Mouse (Mus musculus) spleen, postnatal 4 days (tissue): ENCODE data around the gene Prdm16.
A peak's percentile ranks its signal among the peaks of the same experiment; 100 is the strongest.

ENCODE experiments used
- DNase-seq, 2 experiments: peaks; one replicate each; pipeline ENCODE4 v3.0.0; 2022; ENCODE audit warnings: low spot score in 2 of 2

Gene Prdm16

DNA sequence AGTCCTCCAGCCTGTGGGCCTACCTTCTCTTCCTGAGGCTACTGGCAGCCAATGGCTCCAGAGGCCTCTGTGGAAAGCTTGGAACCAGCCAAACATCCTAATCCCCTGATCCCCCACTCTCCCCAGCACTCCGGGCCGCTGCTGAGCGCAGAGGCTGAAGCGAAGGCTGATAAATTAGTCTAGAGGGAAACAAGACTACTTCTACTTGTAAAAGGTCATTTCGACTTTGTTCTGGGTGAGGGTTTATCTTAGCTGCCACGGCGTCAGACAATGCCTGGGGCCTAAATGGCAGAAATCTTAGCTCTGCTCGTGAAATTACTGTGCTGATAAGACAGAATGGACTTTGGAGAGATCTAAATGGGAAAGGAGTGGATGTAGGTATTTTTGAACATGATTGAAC, 120.2 kb downstream of the Prdm16 start:
- no peak for DNase-seq

DNA sequence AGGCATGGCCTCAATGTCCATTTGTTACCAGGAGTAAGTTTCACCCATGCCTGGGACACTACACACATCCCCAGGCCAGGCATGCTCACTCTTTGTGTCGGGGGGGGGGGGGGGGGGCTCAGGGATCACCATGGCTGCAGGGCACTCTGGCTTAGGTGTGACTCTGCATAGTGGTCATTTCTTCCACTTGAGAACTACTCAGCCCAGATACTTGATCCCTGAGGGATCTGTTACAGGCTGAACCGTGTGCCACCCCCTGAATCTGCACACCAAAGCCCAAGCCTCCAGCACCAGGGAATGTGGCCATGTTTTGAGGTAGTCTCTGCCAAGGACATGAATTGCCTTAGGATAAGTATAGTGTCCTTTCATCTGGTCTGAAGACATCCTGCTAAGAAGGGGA, 123.0 kb downstream of the Prdm16 start:
- no peak for DNase-seq

DNA sequence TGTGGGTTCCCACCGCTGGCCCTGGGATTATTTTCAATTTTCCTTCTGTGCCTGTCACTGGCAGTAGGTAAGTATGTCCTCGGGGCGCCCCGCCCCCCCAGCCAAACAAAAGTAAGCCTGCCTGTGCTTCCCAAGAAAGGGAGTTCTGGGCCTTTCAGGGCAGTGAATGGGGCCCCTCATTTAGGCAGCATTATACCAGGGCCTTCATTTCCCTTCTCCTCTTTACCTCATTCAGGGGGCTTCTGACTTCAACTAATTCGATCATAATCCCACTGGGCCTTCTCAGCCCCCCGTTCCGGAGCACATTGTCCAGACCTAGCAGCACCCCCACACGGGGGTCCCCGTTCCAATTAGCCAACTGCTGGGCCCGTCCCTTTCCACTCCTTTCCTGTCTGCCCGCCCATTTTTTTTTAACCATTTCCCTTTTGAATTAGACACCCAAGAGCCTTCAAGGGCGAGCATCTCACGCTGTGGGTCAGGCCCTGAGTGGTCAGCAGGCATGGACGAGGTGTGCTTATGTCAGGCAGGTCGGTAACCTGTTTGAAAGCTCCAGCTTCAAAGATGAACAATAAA, 124.1 kb downstream of the Prdm16 start:
- DNase-seq = no peak

DNA sequence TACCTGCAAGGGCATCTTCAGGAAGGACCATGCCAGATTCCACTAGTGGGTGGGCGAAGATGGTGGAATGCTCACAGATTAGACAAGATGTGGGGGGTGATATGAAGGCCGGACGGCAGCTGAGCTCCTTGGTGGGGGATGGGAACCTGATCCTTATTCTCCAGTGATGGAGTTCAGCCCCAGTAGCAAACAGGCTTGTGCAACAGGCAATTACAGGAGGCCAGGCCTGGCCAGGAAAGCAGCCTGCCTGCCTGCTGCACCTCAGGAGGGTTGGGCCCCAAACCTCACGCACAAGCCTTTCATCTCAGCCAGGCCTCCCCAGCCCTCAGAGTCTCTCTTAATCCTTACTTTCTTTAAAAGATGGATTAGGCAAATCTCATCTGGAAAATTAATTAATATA, 124.9 kb downstream of the Prdm16 start:
- DNase-seq = no peak

DNA sequence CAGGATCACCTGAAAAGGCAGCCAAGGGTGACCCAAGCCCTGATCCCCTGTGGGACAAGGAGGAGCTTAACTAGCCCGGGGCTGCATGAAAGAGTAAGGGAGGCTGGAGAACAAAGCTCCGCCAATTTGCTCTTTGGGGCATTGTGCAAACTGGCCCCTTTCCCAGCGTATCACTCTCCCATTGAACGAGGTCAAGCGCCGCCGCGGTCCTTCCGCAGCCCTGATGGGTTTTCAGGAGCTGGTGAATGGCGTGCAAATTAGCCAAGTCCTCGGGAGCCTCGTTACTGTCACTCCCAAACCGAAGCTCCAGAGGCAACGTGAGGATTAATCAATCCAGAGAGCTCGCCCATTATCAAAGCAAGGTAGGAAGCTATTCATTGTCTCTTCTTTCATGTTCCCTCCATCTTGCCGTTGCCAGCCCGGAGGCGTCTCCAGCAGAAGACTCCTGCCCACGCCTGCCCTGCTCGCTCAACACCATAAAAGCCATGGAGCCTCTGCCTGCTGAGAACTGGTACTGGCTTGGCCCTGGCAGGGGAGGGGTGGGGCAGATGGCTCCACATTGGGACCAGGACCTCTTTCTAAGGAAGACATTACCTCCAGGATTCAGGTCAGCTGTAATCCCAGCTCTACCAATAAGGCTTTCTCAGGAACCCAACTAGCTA, 129.8 kb downstream of the Prdm16 start:
- DNase-seq = no peak

DNA sequence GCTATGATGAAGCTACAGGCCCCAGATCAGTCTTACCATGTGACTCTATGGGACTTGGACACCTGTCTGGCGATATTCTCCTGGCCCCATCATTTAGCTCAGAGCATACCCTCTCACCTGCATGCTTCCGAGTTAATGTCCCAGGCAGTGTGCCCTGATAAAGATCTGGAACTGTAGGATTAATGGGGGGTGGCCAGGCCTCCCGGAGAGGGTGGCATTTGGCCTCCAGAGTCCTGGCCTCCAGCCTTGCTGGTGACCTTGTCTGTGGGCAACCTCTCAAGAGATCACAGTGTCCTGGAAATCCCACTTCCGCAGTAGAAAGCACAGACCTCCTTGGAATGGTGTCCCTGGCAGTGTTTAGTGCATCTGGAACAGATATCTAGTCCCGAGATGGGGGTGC, 131.4 kb downstream of the Prdm16 start:
- DNase-seq = no peak

DNA sequence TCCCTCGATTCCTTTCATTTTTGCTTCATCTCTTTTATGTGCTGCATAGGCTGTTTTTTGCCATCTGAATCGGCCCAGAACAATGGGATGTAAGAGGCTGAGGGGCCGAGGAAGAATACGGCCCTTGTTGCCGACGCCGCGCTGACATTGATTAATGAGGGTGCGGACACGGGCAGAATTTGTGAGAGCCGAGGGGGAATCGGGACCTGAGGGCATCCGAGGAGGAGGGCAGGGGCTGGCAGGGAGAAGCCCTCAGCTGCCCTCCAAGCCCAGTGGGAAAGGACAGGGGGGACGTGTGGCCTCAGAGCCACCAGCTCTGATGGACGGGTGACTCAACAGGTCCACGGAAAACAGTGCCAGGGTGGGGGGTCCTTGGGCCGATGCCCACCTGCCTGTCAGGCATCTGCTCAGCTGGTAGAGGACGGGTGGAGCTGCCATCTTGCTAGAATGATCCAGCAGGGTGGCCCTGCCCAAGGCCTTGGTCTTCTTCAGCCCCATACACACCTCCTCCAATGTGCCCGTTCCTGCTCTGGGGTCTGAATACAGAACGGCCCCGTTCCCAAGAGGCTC, 133.3 kb downstream of the Prdm16 start:
- DNase-seq = no peak

DNA sequence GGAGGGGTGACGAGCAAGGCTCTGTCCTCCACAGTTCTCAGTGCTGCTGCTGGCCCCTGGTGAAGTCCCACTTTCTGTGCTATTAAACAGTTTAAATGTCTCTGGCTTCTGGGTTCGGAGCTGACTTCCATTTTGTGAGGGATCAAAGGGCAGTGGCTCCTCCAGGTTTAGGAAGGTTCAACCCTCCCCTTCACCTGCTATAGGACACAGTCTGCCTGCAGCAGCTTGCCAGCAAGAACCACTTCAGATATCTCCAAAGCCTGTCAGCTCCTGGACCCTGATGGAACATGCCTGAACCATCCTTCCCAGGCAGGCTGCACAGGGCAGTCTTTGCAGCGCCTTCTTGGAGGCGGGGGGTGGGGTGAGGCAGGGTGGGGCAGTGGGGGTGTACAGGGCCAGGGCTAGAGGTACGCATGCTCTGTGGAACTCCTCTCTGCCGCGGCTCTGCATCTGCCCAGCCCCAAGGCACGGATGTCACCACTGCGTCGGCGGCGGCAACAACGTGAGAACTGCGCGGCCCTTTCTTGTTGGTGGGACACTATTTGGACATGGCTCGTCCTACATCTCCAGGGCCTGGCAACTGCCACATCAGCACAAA, 134.2 kb downstream of the Prdm16 start:
- DNase-seq = no peak

DNA sequence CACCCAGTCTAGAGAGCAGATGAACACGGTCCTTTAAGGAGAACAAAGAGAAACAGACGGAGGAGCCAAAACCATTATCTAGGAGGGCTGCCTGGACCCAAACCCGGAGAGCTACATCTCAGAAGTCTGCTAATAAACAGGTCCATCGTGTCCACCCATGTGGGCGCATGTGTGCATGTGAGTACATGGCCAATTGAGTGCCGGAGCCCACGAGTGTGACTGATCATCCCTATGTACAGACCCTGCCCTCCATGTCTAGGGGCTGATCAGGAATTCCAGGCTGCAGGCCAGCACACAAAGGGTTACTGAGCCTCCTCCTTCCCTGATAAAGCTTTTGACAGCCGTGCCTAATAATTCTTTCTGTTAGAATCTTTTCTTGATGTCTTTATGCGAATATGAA, 136.0 kb downstream of the Prdm16 start:
- no peak for DNase-seq

DNA sequence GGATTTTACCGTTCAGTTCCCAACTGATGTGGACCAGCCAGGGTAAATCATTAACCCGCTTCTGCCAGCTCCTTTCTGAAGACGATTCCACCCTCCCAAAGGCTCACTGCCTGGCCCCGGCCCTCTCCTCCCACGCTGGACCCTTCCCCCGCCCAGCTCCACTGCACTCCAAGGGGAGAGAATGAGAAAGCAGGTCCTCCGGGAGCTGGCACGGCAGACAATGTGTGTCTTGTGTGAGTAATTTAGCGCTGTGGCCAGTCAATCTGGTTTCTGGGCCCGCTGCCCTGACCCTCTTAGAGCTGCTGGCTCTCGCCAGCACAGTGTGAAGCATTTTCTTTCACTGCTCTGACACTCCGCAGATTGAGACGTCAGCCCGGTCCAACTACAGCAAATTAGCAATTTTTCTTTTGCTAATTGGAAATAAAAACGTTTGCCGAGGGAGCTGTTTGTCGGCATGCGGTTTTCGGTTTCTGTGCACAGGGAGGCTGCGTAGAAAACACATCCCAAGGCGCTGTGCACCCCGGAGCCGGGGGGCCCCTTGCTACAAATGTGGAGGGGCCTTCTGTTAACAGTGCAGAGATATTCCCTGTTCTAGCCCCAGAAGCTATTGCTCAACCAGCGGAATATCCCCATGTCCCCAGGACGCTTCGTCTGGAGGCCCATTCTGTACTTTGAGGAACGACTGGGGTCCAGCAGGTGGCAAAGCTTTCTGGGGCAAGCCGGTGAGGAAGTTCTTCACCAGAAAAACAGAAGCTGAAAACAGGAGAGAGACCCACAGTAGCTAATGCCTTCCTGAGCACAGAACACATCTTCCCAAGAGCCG, 136.8 kb downstream of the Prdm16 start:
- DNase-seq = no peak

DNA sequence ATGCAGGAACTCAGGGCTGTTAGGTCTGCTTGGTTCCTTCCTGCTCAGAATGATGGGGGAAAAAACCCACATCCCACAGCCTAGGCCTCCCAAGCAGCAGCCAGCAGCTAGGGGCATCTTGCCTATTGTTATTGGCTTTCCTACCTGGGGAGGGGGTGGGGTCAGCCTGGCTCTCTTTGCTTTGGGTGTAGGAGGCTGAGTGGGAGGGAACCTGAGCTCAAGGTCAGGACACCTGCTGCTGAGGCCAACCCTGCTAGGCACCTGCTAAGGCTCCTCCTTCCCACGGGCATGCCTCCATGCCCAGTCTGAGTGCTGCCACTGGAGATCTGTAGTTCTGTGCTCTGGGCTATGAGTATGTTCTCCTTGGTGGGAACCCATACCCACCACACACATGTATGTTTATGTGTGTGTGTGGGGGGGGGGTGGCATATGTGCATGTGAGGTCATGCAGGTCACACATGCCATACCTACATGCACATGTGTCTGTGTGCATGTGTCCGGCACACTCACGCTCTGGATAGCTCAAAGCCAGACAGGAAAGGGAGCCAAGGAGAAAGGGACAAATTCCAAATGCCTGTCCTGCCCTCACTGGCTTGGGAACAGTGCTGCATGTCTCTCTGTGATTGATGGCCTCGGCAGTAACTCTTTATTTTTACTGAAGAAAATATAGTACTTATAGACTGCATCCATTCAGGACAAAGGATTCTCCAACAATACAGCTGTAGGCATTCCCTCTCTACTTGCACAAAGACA, 139.1 kb downstream of the Prdm16 start:
- DNase-seq = no peak

DNA sequence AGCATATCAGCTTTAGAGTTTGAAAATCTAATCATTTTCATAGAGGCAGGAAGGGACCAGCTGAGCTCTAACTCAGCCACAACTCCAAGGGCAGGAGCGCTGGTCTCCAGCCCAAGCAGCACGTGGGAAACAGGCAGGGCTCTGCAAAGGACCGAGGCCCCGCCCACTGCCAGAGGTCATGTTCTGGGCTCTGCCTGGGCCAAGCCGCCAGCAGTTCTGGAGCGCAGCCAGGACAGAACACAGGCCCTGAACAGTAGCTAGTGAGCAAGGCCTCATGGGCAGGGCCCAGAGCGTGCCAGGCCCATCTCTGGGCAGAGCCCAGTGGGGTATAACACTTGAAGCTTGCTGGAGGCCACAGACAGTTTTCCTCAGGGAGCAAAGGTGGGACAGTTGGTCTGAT, 139.7 kb downstream of the Prdm16 start:
- DNase-seq = peak in 1 of 2 experiments; percentile 41

DNA sequence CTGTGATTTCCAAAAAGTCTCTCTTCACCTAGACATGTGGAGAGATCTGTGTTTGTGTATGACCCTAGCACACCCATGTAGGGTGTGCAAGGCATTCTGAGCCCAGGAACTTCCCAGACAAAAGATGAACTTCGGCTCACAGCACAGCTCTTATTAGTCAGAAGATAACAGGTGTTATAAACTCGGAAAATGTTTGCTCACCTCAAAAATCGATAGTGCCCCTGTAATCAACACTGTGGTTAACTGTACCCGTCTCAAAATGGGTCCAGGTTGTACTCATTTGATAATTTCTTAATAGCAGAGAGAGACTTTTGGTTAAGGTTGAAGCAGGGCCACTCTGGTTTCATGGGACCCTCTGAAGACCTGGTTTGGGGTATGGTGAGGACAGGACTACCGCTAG, 140.2 kb downstream of the Prdm16 start:
- DNase-seq = no peak

DNA sequence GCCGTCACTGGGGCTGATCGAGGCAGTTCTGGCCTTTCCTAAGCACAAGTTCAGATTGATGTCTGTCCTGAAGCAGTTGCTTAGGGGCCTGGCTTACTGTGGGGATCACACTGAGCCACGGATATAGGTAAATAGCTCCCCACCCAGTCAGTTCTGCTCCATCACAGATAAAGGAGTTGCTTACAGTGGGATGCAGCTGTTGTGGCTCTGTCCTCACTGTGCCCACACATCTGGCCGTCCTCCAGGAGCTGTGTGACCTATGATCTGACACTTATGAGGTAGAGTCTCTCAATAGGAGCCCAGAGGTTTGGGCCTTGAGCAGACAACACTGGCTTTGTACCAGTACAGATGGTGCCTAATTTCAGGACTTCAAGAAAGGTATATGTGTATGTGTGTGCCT, 142.7 kb downstream of the Prdm16 start:
- no peak for DNase-seq

DNA sequence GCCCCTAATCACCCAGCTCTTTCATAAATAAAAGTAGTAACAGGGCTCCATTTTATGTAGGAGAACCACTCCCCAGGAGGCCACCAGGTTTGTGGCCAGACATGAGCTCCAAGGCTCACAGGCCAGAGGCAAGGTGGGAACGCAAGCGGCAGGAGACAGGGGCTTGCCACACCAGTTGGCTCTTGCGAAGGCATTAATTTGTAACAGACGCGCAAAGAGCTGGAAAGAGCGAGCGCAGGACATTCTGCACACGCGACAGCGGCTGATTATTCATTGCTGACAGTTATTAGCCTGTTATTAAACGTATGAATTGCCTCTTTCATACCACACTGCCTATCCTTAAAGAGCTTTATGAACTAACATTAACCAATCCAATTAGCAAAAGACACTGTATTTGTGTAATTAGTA, 144.0 kb downstream of the Prdm16 start:
- no peak for DNase-seq

DNA sequence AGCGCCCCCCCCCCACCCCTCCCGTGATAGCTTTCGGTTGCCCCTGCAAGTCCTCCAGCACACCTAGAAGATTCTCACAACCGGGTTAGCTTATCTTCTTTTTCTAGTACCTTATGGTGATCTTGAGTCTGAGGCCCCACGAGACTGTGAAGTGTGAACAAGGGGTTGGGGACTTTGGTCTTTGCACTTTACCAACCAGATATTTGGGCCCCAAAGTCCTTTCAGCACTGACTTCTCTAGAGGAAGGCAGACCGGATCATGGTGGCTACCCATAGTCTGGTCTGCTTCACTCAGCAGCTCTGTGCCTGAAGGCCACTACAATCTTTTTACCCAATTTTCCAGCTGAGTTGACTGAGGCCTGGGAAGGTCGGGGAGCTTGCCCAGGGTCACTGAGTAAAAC, 144.4 kb downstream of the Prdm16 start:
- no peak for DNase-seq

DNA sequence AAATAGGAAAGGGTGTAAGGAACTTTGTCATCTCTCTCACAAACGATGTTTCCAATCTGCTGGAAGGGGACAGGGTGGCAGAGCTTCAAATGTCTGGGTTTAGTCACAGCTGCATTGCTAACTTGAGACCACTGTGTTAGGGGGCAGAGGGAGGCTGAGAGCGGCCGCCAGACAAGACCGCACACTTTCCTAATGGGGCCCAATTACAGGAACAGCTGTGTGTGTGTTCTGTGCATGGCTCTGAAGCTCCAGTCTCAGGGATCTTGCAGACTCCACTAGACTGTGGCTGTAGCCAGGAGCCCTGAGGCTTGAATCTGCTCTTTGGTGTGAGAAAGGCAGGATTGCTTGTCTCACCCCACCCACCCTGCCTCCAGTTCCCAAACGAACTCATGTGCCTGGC, 148.6 kb downstream of the Prdm16 start:
- DNase-seq = no peak

DNA sequence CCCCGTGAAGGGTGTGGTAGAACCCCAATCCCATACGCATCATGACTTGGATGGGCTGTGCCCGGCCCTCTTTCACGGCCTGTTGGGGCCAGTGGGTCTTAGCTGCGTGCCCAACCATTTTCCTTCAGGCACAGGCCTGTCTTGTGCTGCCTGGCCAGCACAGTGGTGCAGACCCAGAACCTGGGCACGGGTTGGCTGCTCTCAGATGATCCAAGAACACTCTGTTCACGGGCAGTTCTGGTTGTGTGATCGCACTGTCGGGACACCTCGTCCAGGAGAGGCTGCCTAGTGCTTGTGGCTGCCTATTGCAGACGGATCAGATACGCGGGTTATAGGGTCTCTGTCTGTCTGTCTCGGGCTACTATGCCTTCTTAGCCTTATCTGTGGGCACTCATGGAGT, 154.0 kb downstream of the Prdm16 start:
- no peak for DNase-seq

DNA sequence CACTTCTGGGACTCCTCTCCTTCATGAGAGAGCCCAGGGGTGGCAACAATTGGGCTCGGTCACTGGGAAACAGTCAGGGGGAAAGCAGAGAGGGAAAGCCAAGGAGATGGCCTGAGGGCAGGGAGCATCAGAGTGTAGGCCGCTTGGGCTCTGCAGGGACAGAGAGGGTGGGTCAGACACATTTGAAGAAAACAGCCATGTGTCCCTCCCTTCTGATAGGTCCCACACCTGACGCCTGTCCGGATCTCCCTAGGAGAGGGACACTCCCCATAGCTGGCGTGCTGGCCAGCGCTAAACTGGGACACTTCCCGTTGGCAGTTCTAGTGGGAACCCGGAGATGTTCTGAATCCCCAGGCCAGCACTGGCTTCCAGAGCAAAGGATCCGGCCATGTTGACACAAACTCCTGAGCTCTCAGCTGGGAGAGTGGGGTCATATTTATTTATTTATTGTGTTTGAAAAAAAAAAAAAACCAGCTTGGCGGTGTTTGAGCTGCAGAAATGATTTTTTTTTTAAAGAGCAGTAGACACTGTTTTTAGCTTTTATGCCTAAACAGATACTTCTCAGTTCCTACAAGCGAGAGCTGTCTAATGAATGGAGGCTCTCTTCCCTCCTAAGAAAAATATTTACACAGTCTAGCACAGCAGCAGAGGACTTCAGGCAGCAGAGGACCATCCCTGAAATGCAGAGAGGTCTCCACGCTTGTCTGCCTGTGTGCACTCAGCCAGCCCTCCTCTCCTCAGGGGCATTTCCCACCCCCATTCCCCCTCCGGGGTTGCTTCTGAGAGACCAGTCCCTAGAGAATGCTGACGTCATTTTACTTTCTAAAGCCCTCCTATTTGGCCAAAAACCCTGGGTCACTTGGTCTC, 154.7 kb downstream of the Prdm16 start:
- DNase-seq = no peak

DNA sequence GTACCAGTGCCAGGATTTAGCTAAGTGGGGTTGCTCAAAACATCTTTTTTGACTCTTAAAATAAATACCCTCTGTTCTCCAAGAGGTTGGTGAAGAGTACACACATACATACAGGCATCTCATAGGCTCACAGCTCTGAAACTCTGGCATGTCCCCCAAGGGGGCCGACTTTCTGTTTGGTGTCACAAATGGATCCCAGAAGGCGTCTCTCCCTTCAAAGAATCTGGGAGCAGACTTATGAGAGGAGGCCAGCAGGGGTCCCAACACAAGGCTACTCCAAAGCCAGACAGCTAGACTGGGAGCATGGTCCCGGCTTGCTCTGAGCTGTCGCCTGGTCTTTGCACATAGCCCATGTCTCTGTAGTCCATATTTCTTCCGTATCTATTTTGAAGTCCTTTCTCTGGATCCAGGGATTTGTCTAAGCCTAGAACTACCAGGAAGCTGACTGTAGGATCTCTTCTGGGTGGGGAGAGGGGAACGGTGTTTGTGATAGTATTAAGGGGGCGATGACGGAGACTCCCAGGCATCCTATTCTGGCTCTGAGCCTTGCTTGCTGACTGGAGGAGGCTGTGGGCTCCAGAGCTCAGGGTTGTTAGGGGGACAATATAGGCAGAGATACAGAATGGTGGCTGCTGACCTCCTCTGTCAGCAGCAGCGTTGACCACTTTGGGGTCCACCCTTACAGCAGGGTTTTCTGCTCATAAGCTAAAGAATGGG, 156.0 kb downstream of the Prdm16 start:
- no peak for DNase-seq
